Mouse (Mus musculus) monocyte, adult 5-6 weeks (primary cell): Measurements from ENCODE around the gene Sdccag8. TPM values are rescaled to one million over a fixed set of nuclear protein-coding genes. Genes with fewer than 3 reads are reported as not detected.

Source experiments
- ATAC-seq: fragments of 153-309, 156-312 bp; replicated peaks from 2 replicates; pipeline ENCODE4 v1.8.0; 2017; ENCODE audit warnings: mild to moderate bottlenecking; ENCODE audit not compliant: low TSS enrichment, insufficient number of reproducible peaks, severe bottlenecking, poor library complexity, low FRiP score
- total RNA-seq: library from RNA; stranded (forward); fragments of 200-1000, 200-491, 200-594 nt; gene quantifications from 3 replicates; pipeline ENCODE4 v1.2.3, GENCODE M21; 2017

The Sdccag8 gene
- total RNA-seq, 1 experiment from 2014 or later: 78.7 TPM

- peak; percentile 94 for ATAC-seq
Observed at GRCm38 (mm10) chr1:176852813-176853590, 38.5 kb downstream of the Sdccag8 start.

GRCm38 (mm10) chr1:176861981-176862644, 47.7 kb downstream of the Sdccag8 start:
- ATAC-seq: peak; percentile 71; the same call in 1 of the 2 replicates

GRCm38 (mm10) chr1:176870501-176870900, 56.0 kb downstream of the Sdccag8 start:
- ATAC-seq: no peak

GRCm38 (mm10) chr1:176871975-176872374, 57.5 kb downstream of the Sdccag8 start:
- ATAC-seq: no peak

GRCm38 (mm10) chr1:176873463-176873862, 59.0 kb downstream of the Sdccag8 start:
- ATAC-seq: no peak

GRCm38 (mm10) chr1:176874155-176874554, 59.7 kb downstream of the Sdccag8 start:
- no peak for ATAC-seq

- peak; percentile 76 for ATAC-seq
Observed at GRCm38 (mm10) chr1:176877756-176878155, 63.3 kb downstream of the Sdccag8 start.

GRCm38 (mm10) chr1:176879005-176879404, 64.5 kb downstream of the Sdccag8 start:
- ATAC-seq: no peak

GRCm38 (mm10) chr1:176879614-176880013, 65.2 kb downstream of the Sdccag8 start:
- ATAC-seq: no peak

- ATAC-seq: no peak
Observed at GRCm38 (mm10) chr1:176880101-176880500, 65.6 kb downstream of the Sdccag8 start.

- ATAC-seq: no peak
Observed at GRCm38 (mm10) chr1:176880943-176881342, 66.5 kb downstream of the Sdccag8 start.

- ATAC-seq: no peak
Observed at GRCm38 (mm10) chr1:176885207-176885933, 70.9 kb downstream of the Sdccag8 start.

GRCm38 (mm10) chr1:176886002-176886401, 71.5 kb downstream of the Sdccag8 start:
- no peak for ATAC-seq

- no peak for ATAC-seq
Observed at GRCm38 (mm10) chr1:176903741-176904140, 89.3 kb downstream of the Sdccag8 start.

- no peak for ATAC-seq
Observed at GRCm38 (mm10) chr1:176915946-176916345, 101.5 kb downstream of the Sdccag8 start.

GRCm38 (mm10) chr1:176919486-176919885, 105.0 kb downstream of the Sdccag8 start:
- no peak for ATAC-seq

- no peak for ATAC-seq
Observed at GRCm38 (mm10) chr1:176922842-176923241, 108.4 kb downstream of the Sdccag8 start.

GRCm38 (mm10) chr1:176926009-176926408, 111.5 kb downstream of the Sdccag8 start:
- no peak for ATAC-seq

- no peak for ATAC-seq
Observed at GRCm38 (mm10) chr1:176927312-176927711, 112.9 kb downstream of the Sdccag8 start.
